Mouse (Mus musculus): ENCODE results near the gene Nudt9. TPM values are rescaled to one million over a fixed set of nuclear protein-coding genes. Genes with fewer than 3 reads are reported as not detected.

Nudt9 gene
- polyA plus RNA-seq, 1 experiment = 77.8 TPM

DNA sequence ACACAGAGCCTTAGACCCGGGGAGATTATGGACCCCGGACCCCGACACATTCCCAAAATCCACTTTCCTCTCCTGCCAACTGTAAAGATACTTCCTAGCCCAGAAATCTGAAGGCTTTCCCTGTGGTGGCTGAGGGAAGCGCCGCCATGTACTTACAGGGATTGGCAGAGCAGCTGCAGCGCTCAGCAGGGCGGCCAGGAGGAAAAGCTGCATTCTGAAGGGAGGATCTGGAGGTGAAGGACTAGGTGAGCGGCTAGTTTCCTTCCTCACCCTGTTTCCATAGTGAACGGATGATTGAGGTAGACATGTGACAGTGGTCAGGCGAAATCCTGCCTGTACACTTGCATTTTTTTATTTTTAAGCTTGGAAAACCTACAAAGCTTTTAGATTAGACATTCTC lies 30.3 kb downstream of the Nudt9 start:
- TF ChIP-seq POLR2AphosphoS2 (IDR thresholded peaks at IDR 0.05; ENCODE audit: insufficient read length, low read depth) = no peak
- no peak for TF ChIP-seq CEBPB (IDR thresholded peaks at IDR 0.05; ENCODE audit: insufficient read depth, poor library complexity, severe bottlenecking)
- no peak for TF ChIP-seq SRF (IDR thresholded peaks at IDR 0.05; ENCODE audit: control insufficient read depth, insufficient read length, low read depth)
- TF ChIP-seq USF1 (IDR thresholded peaks at IDR 0.05; ENCODE audit: low read depth) = no peak
- no peak for TF ChIP-seq TCF12 (IDR thresholded peaks at IDR 0.05; ENCODE audit: insufficient read depth, poor library complexity, severe bottlenecking)
- no peaks in the 10 kb centered on the region for H3K36me3 ChIP-seq (ENCODE audit: control insufficient read depth, insufficient read depth)
- no peak overlapping the region for H3K4me2 ChIP-seq (ENCODE audit: low read depth)
- H3K27me3 ChIP-seq (ENCODE audit: control insufficient read depth, insufficient read depth, insufficient read length) = no peaks in the 10 kb centered on the region
- no peaks in the 10 kb centered on the region for H3K79me2 ChIP-seq (ENCODE audit: control insufficient read depth, insufficient read depth)
- no peak overlapping the region for H3K4me3 ChIP-seq
- H3ac ChIP-seq (ENCODE audit: control insufficient read depth, insufficient read length) = no peak overlapping the region

DNA sequence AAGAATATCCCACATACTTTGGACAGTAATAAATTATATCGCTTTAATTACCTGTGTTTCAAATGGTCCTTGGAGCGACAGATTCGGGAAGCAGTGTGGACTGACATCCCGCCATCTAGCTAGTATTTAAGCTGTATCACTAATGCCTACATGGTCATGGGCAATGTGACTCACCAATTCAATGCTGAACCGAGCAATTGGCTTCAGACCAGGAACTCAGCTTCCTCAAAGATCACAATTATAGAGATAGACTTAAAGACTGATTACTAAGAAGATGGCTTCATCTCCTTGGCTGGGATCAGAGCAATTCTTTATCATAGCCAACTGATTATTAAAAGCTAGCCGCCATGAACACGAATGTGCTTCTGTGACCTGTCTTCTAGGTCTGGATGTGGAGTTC lies 31.4 kb downstream of the Nudt9 start, which contains the start of gene Gm17660:
Gm17660 (minus strand) TSS at position 101 of the 400 bp plus-strand sequence.
- Histone ChIP-seq H3K4me2 (ENCODE audit: low read depth) (no peak within 1 kb of the TSS), H3K36me3 (ENCODE audit: control insufficient read depth, insufficient read depth) (no peaks in the 10 kb centered on the region), H3K4me3 (no peak within 1 kb of the TSS), H3K79me2 (ENCODE audit: control insufficient read depth, insufficient read depth) (no peaks in the 10 kb centered on the region), H3K27me3 (ENCODE audit: control insufficient read depth, insufficient read depth, insufficient read length) (no peaks in the 10 kb centered on the region), H3ac (ENCODE audit: control insufficient read depth, insufficient read length) (no peak within 1 kb of the TSS)
- TF ChIP-seq MYOD1 (IDR thresholded peaks at IDR 0.05; ENCODE audit: control insufficient read depth in 1 of 3, insufficient read length in 2 of 3, low read depth in 2 of 3) (no peak), E2F4 (IDR thresholded peaks at IDR 0.05; ENCODE audit: insufficient read depth) (no peak), CEBPB (IDR thresholded peaks at IDR 0.05; ENCODE audit: insufficient read depth, poor library complexity, severe bottlenecking) (no peak), TCF12 (IDR thresholded peaks at IDR 0.05; ENCODE audit: insufficient read depth, poor library complexity, severe bottlenecking) (no peak), MAX (IDR thresholded peaks at IDR 0.05; ENCODE audit: low read depth) (no peak), POLR2AphosphoS2 (IDR thresholded peaks at IDR 0.05; ENCODE audit: insufficient read length, low read depth) (no peak), SRF (IDR thresholded peaks at IDR 0.05; ENCODE audit: control insufficient read depth, insufficient read length, low read depth) (no peak), MYOG (IDR thresholded peaks at IDR 0.05; ENCODE audit: control insufficient read depth in 1 of 3, insufficient read depth in 1 of 3, insufficient read length in 2 of 3, low read depth in 2 of 3) (no peak), POLR2A (IDR thresholded peaks at IDR 0.05; ENCODE audit: insufficient read length, low read depth) (no peak), TCF3 (IDR thresholded peaks at IDR 0.05; ENCODE audit: insufficient read length, low read depth) (no peak), REST (IDR thresholded peaks at IDR 0.05; ENCODE audit: insufficient read depth, insufficient read length) (no peak), USF1 (IDR thresholded peaks at IDR 0.05; ENCODE audit: low read depth) (no peak)

DNA sequence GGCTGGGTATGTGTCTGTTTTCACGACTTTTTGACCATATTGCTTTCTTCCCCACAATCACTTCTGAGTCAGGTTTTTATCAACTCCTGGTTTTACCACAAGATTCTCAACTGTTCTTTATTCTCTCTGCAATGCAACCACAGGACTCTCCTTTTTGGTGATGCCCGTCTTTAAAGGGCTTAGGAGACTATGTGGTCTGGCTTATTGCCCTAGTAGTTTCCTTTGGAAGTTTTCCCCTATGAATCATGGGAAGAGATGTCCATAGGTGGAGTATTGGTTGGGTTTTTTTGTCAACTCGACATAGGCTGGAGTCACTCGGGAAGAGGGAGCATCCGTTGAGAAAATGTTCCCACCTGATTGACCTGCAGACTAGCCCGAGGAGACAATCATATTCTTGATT lies 34.6 kb downstream of the Nudt9 start:
- Histone ChIP-seq H3ac (ENCODE audit: control insufficient read depth, insufficient read length) (no peak overlapping the region), H3K4me3 (no peak overlapping the region), H3K79me2 (ENCODE audit: control insufficient read depth, insufficient read depth) (no peaks in the 10 kb centered on the region), H3K36me3 (ENCODE audit: control insufficient read depth, insufficient read depth) (no peaks in the 10 kb centered on the region), H3K4me2 (ENCODE audit: low read depth) (peak overlapping the region; percentile 49), H3K27me3 (ENCODE audit: control insufficient read depth, insufficient read depth, insufficient read length) (no peaks in the 10 kb centered on the region)
- no peak for TF ChIP-seq MAX (IDR thresholded peaks at IDR 0.05; ENCODE audit: low read depth)
- TF ChIP-seq MYOD1 (IDR thresholded peaks at IDR 0.05; ENCODE audit: control insufficient read depth in 1 of 3, insufficient read length in 2 of 3, low read depth in 2 of 3) = no peak
- no peak for TF ChIP-seq TCF3 (IDR thresholded peaks at IDR 0.05; ENCODE audit: insufficient read length, low read depth)
- TF ChIP-seq USF1 (IDR thresholded peaks at IDR 0.05; ENCODE audit: low read depth) = no peak
- no peak for TF ChIP-seq TCF12 (IDR thresholded peaks at IDR 0.05; ENCODE audit: insufficient read depth, poor library complexity, severe bottlenecking)
- no peak for TF ChIP-seq MYOG (IDR thresholded peaks at IDR 0.05; ENCODE audit: control insufficient read depth in 1 of 3, insufficient read depth in 1 of 3, insufficient read length in 2 of 3, low read depth in 2 of 3)
- TF ChIP-seq POLR2A (IDR thresholded peaks at IDR 0.05; ENCODE audit: insufficient read length, low read depth) = no peak
- TF ChIP-seq POLR2AphosphoS2 (IDR thresholded peaks at IDR 0.05; ENCODE audit: insufficient read length, low read depth) = no peak
- no peak for TF ChIP-seq REST (IDR thresholded peaks at IDR 0.05; ENCODE audit: insufficient read depth, insufficient read length)
- TF ChIP-seq E2F4 (IDR thresholded peaks at IDR 0.05; ENCODE audit: insufficient read depth) = no peak
- TF ChIP-seq CEBPB (IDR thresholded peaks at IDR 0.05; ENCODE audit: insufficient read depth, poor library complexity, severe bottlenecking) = no peak
- no peak for TF ChIP-seq SRF (IDR thresholded peaks at IDR 0.05; ENCODE audit: control insufficient read depth, insufficient read length, low read depth)

DNA sequence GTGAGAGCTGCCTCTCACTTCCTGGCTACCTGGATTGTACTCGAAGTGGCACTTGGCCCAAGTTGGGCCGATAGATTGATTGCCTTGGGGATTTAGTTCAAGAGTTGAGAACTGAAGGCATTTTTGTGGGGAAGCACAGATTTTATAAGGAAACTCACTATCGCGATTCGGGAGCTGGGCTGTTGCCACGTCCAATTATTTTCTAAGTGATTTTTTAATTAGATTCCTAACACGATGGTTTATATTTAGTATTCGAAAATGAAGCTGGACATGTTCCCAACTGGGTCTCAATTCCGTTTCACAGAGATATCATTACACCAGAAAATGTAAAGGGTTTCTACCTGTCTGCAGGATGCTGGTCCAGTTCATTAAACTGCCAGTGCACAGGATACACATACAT lies 39.3 kb downstream of the Nudt9 start:
- Histone ChIP-seq H3K79me2 (ENCODE audit: control insufficient read depth, insufficient read depth) (no peaks in the 10 kb centered on the region), H3K36me3 (ENCODE audit: control insufficient read depth, insufficient read depth) (no peaks in the 10 kb centered on the region), H3K4me3 (no peak overlapping the region), H3K4me2 (ENCODE audit: low read depth) (no peak overlapping the region), H3K27me3 (ENCODE audit: control insufficient read depth, insufficient read depth, insufficient read length) (peaks cover 7% of the 10 kb centered on the region), H3ac (ENCODE audit: control insufficient read depth, insufficient read length) (no peak overlapping the region)
- no peak for TF ChIP-seq SRF (IDR thresholded peaks at IDR 0.05; ENCODE audit: control insufficient read depth, insufficient read length, low read depth)
- no peak for TF ChIP-seq POLR2AphosphoS2 (IDR thresholded peaks at IDR 0.05; ENCODE audit: insufficient read length, low read depth)

DNA sequence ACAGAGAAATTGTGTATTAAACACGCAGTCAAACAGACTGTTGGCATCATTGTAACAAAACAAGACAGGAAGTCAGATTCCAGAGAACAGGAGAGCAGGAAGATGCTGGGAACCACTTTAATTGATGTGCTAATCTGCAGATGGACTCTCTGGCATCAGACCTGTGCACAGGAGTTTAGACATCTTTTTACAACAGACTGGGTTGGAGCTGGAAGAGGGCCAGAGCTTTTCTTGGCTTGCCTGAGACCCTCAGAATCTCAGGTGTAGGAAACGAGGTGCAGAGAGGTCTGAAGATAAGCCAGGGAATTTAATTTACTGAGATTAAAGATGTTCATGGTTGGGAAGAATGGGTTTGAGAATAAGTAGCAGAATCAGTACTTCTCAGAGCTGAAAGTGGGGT lies 43.6 kb downstream of the Nudt9 start:
- TF ChIP-seq MYOD1 (IDR thresholded peaks at IDR 0.05; ENCODE audit: control insufficient read depth in 1 of 3, insufficient read length in 2 of 3, low read depth in 2 of 3) = no peak
- TF ChIP-seq REST (IDR thresholded peaks at IDR 0.05; ENCODE audit: insufficient read depth, insufficient read length) = no peak
- TF ChIP-seq CEBPB (IDR thresholded peaks at IDR 0.05; ENCODE audit: insufficient read depth, poor library complexity, severe bottlenecking) = no peak
- no peak for TF ChIP-seq SRF (IDR thresholded peaks at IDR 0.05; ENCODE audit: control insufficient read depth, insufficient read length, low read depth)
- no peak for TF ChIP-seq TCF3 (IDR thresholded peaks at IDR 0.05; ENCODE audit: insufficient read length, low read depth)
- TF ChIP-seq E2F4 (IDR thresholded peaks at IDR 0.05; ENCODE audit: insufficient read depth) = no peak
- TF ChIP-seq MYOG (IDR thresholded peaks at IDR 0.05; ENCODE audit: control insufficient read depth in 1 of 3, insufficient read depth in 1 of 3, insufficient read length in 2 of 3, low read depth in 2 of 3) = no peak
- no peak for TF ChIP-seq POLR2AphosphoS2 (IDR thresholded peaks at IDR 0.05; ENCODE audit: insufficient read length, low read depth)
- no peak for TF ChIP-seq USF1 (IDR thresholded peaks at IDR 0.05; ENCODE audit: low read depth)
- TF ChIP-seq TCF12 (IDR thresholded peaks at IDR 0.05; ENCODE audit: insufficient read depth, poor library complexity, severe bottlenecking) = no peak
- TF ChIP-seq MAX (IDR thresholded peaks at IDR 0.05; ENCODE audit: low read depth) = no peak
- no peak for TF ChIP-seq POLR2A (IDR thresholded peaks at IDR 0.05; ENCODE audit: insufficient read length, low read depth)
- H3ac ChIP-seq (ENCODE audit: control insufficient read depth, insufficient read length) = no peak overlapping the region
- no peak overlapping the region for H3K4me3 ChIP-seq
- H3K36me3 ChIP-seq (ENCODE audit: control insufficient read depth, insufficient read depth) = no peaks in the 10 kb centered on the region
- H3K27me3 ChIP-seq (ENCODE audit: control insufficient read depth, insufficient read depth, insufficient read length) = peaks cover 7% of the 10 kb centered on the region
- no peaks in the 10 kb centered on the region for H3K79me2 ChIP-seq (ENCODE audit: control insufficient read depth, insufficient read depth)
- H3K4me2 ChIP-seq (ENCODE audit: low read depth) = no peak overlapping the region

All from myocyte (in vitro differentiated cells).